Mouse (Mus musculus): ENCODE measurements at regions not wholly inside any gene's neighbourhood (a gene's known extent, or its start where the extent isn't known, plus 50 kb on each side); places are given as distances from the start of the nearest gene placed in this dataset.
A peak's percentile ranks its signal among the peaks of the same experiment; 100 is the strongest.

DNA sequence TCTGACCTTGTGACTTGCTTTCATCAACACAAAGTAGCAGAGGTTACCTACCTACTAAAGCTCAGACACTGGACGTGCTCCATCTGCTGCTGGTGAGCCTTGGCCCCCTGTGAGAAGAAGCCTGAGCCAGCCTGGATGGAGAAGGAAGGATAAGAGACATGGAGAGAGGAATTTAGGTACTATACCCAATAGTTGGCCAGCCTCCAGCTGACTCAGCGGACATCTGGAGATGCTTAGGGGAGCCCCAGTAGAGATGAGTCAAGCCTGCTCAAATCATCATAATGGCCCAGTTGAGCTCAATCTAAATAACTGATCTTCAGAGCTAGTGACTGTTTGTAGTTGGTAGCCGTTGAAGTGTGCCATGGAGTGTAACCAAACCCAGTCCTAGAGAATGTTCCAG is 53.7 kb upstream of the Ripply2 start:
- Histone ChIP-seq H3K27ac (no peak overlapping the region), H3K9me3 (no peaks in the 10 kb centered on the region), H3K4me1 (peaks cover 4% of the 10 kb centered on the region; the same call in 1 of the 2 replicates), H3K36me3 (no peaks in the 10 kb centered on the region), H3K4me3 (no peak overlapping the region), H3K4me2 (replicated peaks) (no peak overlapping the region), H3K9ac (no peak overlapping the region), H3K27me3 (no peaks in the 10 kb centered on the region)
- WGBS, result 53% methylated on average over 3 of the region's 3 CpGs
- no peak for ATAC-seq (ENCODE audit: insufficient number of reproducible peaks, insufficient read depth, low FRiP score, low TSS enrichment)

DNA sequence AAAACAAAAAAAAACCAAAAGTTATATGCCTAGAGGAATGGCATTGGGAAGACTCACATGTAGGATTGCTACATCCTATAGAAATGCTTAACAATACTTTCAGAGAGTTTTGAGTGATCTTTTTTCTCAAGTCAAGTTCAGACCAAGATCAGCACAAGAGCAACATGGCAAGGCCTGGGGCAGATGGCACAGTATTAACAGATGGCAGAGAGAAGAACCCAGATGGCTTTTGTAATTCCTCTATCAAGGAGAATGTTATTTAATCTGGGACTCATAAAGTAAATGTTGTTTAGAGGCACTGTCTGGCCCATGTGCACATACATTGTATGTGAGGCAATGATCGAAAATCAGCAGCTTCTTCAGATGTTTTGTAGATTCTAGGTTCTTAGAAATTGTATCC is 58.3 kb upstream of the Ripply2 start:
- H3K9ac ChIP-seq, result no peak overlapping the region
- no peak for ATAC-seq (ENCODE audit: insufficient number of reproducible peaks, insufficient read depth, low FRiP score, low TSS enrichment)
- H3K4me2 ChIP-seq (replicated peaks), result no peak overlapping the region
- no peaks in the 10 kb centered on the region for H3K9me3 ChIP-seq
- 86% methylated on average over 1 of the region's 1 CpGs for WGBS
- H3K36me3 ChIP-seq, result no peaks in the 10 kb centered on the region
- H3K4me1 ChIP-seq, result peaks cover 12% of the 10 kb centered on the region
- no peaks in the 10 kb centered on the region for H3K27me3 ChIP-seq
- no peak overlapping the region for H3K27ac ChIP-seq
- no peak overlapping the region for H3K4me3 ChIP-seq

DNA sequence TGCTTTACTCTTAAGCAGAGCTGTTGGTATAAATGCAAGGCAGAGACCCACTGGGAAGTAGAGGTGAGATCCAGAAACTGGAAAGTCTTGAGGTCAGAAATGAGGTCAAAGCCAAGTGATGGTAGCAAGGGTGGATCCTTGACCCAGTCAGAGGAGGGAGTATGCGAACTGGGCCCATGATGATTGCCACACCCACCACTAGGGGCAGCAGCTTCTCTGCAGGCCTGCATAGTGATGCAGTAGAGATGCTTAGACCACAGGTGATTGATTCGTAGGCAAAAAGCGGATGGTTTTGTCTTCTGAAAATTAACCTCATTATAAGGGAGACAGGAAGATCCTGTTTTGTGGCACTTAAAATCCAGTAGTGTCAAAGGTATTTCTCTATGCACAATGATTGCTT is 59.6 kb upstream of the Ripply2 start:
- ATAC-seq (ENCODE audit: insufficient number of reproducible peaks, insufficient read depth, low FRiP score, low TSS enrichment), result no peak
- Histone ChIP-seq H3K4me1 (peaks cover 14% of the 10 kb centered on the region), H3K9ac (no peak overlapping the region), H3K36me3 (no peaks in the 10 kb centered on the region), H3K27me3 (no peaks in the 10 kb centered on the region), H3K4me2 (replicated peaks) (no peak overlapping the region), H3K9me3 (no peaks in the 10 kb centered on the region), H3K27ac (no peak overlapping the region), H3K4me3 (no peak overlapping the region)
- WGBS, result 78% methylated on average over 3 of the region's 3 CpGs

DNA sequence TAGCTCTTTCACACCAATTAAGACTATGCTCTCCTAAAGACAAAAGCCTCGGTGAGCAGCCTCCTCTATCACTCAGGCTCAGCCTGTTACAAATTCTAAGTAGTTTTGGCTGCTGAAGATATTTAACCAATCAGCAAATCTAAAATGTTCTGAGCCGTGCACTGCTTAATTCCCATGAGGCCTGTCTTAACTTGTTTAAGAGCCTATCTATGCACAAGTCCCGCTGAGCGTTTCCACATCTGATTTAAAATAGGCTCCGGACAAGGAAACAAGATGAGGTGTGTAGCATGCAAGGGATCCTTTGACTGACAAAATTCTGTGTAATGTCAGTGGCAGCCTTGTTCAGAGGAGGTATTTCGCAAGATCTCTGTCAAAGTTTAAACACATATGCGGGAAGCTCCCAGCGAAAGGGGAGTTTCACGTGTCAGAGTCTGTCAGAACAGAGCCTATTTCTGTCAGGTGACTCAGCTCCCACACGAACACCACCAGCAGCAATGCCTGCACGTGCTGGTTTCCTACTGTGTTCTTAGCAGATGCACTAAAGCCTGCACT is 63.3 kb upstream of the Ripply2 start:
- WGBS, result 46% methylated on average over 11 of the region's 11 CpGs
- no peak overlapping the region for H3K9ac ChIP-seq
- H3K4me1 ChIP-seq, result peaks cover 14% of the 10 kb centered on the region
- no peak overlapping the region for H3K4me3 ChIP-seq
- ATAC-seq (ENCODE audit: insufficient number of reproducible peaks, insufficient read depth, low FRiP score, low TSS enrichment), result peak; percentile 52; the same call in 1 of the 2 replicates
- H3K36me3 ChIP-seq, result no peaks in the 10 kb centered on the region
- H3K9me3 ChIP-seq, result no peaks in the 10 kb centered on the region
- no peaks in the 10 kb centered on the region for H3K27me3 ChIP-seq
- H3K4me2 ChIP-seq (replicated peaks), result no peak overlapping the region
- H3K27ac ChIP-seq, result no peak overlapping the region

DNA sequence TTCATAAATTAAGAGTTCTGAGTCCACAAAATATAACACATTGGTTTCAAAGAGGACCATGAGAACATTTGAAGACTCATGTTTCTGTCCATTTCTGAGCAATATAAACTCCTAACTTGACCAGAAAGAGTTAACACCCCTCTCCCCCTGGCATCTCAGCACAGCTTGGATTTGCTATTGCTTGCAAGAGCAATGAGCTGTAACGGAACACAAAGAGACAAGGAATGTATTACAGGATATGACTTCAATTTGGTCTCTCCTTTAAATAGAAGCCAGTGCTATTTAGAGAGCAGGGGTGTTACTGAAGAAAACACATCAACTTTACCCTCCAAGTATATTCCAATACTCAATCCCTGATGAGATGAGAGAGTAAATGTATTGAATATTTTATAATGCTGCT is 65.5 kb upstream of the Ripply2 start:
- peaks cover 14% of the 10 kb centered on the region for H3K4me1 ChIP-seq
- 3% methylated on average over 1 of the region's 1 CpGs for WGBS
- H3K27ac ChIP-seq, result no peak overlapping the region
- no peak overlapping the region for H3K4me2 ChIP-seq (replicated peaks)
- no peaks in the 10 kb centered on the region for H3K36me3 ChIP-seq
- no peak overlapping the region for H3K4me3 ChIP-seq
- H3K27me3 ChIP-seq, result no peaks in the 10 kb centered on the region
- no peaks in the 10 kb centered on the region for H3K9me3 ChIP-seq
- H3K9ac ChIP-seq, result no peak overlapping the region
- ATAC-seq (ENCODE audit: insufficient number of reproducible peaks, insufficient read depth, low FRiP score, low TSS enrichment), result no peak

DNA sequence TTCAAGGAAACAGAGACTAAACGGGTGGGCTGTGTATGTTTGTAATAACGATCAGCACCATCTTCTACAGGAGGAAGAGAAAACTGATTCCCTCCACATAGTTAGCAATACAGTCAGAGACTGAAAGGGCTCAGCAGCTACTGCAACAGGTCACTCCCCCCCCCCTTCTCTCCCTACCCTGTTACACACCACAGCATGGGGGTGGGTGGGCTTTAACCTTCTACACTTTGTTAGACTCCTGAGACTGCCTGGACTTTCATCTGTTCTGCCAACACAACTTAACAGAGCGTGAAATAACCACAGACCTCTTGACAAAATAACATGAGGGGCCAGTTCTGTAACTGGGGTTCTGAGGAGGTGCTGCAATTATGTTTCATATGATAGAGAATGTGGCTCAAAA is 50.7 kb upstream of the Snap91 start:
- no peak for ATAC-seq (ENCODE audit: insufficient number of reproducible peaks, insufficient read depth, low FRiP score, low TSS enrichment)
- WGBS, result 54% methylated on average over 3 of the region's 3 CpGs
- no peaks in the 10 kb centered on the region for H3K27me3 ChIP-seq

More for the DNA sequence above, 50.7 kb upstream of the Snap91 start:
- Histone ChIP-seq H3K27ac (no peak overlapping the region), H3K4me1 (no peaks in the 10 kb centered on the region), H3K36me3 (no peaks in the 10 kb centered on the region), H3K9ac (no peak overlapping the region), H3K9me3 (no peaks in the 10 kb centered on the region), H3K4me3 (no peak overlapping the region), H3K4me2 (replicated peaks) (no peak overlapping the region)
